Mouse (Mus musculus) CH12.LX (cell line): ENCODE measurements at regions not wholly inside any gene's neighbourhood (a gene's known extent, or its start where the extent isn't known, plus 50 kb on each side); places are given as distances from the start of the nearest gene placed in this dataset.

Source experiments
- CHD1 ChIP-seq: IDR thresholded peaks from 2 replicates; pipeline ENCODE4 v1.6.1; 2012; ENCODE audit warnings: low read depth, low read length, improper control_type of control experiment, inconsistent platforms
- CHD2 ChIP-seq: IDR thresholded peaks from 2 replicates; pipeline ENCODE4 v1.6.1; 2011; ENCODE audit warnings: low read length, improper control_type of control experiment
- CTCF ChIP-seq, 2 experiments: IDR thresholded peaks in 1 of 2; conservative IDR thresholded peaks in 1 of 2; 2 replicates each; pipeline ENCODE4 v1.5.1; 2011 to 2012; ENCODE audit warnings: low read depth in 2 of 2, low read length in 2 of 2, improper control_type of control experiment in 1 of 2, inconsistent platforms in 1 of 2, mild to moderate bottlenecking in 1 of 2, moderate library complexity in 1 of 2
- HCFC1 ChIP-seq: IDR thresholded peaks from 2 replicates; pipeline ENCODE4 v1.6.1; 2012; ENCODE audit warnings: low read depth, mild to moderate bottlenecking, inconsistent platforms, low read length, improper control_type of control experiment
- MAZ ChIP-seq: IDR thresholded peaks from 2 replicates; pipeline ENCODE4 v1.6.1; 2012; ENCODE audit warnings: low read depth, mild to moderate bottlenecking, inconsistent platforms, low read length, improper control_type of control experiment, moderate library complexity
- MXI1 ChIP-seq: IDR thresholded peaks from 2 replicates; pipeline ENCODE4 v1.6.1; 2011; ENCODE audit warnings: mild to moderate bottlenecking, low read depth, low read length, improper control_type of control experiment
- NRF1 ChIP-seq: IDR thresholded peaks from 2 replicates; pipeline ENCODE4 v1.6.1; 2014; ENCODE audit warnings: low read depth, mild to moderate bottlenecking, inconsistent platforms, low read length, improper control_type of control experiment, moderate library complexity
- POLR2A ChIP-seq: IDR thresholded peaks from 2 replicates; pipeline ENCODE4 v1.6.1; 2011; ENCODE audit warnings: low read depth, mild to moderate bottlenecking, improper control_type of control experiment, low read length

- TF ChIP-seq MXI1 (no peak), NRF1 (no peak), HCFC1 (no peak), POLR2A (no peak), CHD1 (no peak), CTCF (conservative IDR thresholded peaks at IDR 0.05 in 1 of 2, IDR thresholded peaks at IDR 0.05 in 1 of 2; ENCODE audit: low read depth in 2 of 2, low read length in 2 of 2) (no peak), CHD2 (no peak), MAZ (no peak)
These were observed 83.5 kb downstream of the Tm2d3 start for GRCm38 (mm10) chr7:65774388-65775015.
